Mouse (Mus musculus) liver, adult 2 months (tissue): ENCODE results near the gene Nde1. TPM values are rescaled to one million over a fixed set of nuclear protein-coding genes. Genes with fewer than 3 reads are reported as not detected.

Experiments
- DNase-seq: peaks from one replicate; pipeline ENCODE4 v3.0.0-alpha.2; 2011; ENCODE audit warnings: low read depth, low spot score; ENCODE audit errors: extremely low read depth
- H3K27ac ChIP-seq: fragments of 200-500 bp; replicated peaks from 2 replicates; pipeline ENCODE4 v1.5.1; 2012; ENCODE audit warnings: low read depth, mild to moderate bottlenecking, control low read depth, inconsistent platforms, low read length; ENCODE audit not compliant: insufficient read depth
- H3K27me3 ChIP-seq: fragments of 200-500 bp; 2 replicates; pipeline ENCODE4 v1.6.1; 2012; ENCODE audit warnings: mild to moderate bottlenecking, moderate library complexity, low read length, inconsistent platforms; ENCODE audit not compliant: control insufficient read depth, insufficient read depth
- H3K36me3 ChIP-seq: fragments of 200-500 bp; 2 replicates; pipeline ENCODE4 v1.6.1; 2012; ENCODE audit warnings: low read length, inconsistent platforms; ENCODE audit not compliant: control insufficient read depth, insufficient read depth
- H3K4me1 ChIP-seq: fragments of 200-500 bp; 2 replicates; pipeline ENCODE4 v1.6.1; 2011; ENCODE audit warnings: low read length; ENCODE audit not compliant: control insufficient read depth, insufficient read depth
- H3K4me3 ChIP-seq: fragments of 200-500 bp; 2 replicates; pipeline ENCODE4 v1.5.1; 2011; ENCODE audit warnings: low read depth, mild to moderate bottlenecking, control low read depth, low read length, moderate library complexity; ENCODE audit not compliant: insufficient read depth
- H3K79me2 ChIP-seq: fragments of 200-500 bp; 2 replicates; pipeline ENCODE4 v1.6.1; 2012; ENCODE audit warnings: inconsistent platforms, mild to moderate bottlenecking, low read length, moderate library complexity; ENCODE audit not compliant: control insufficient read depth, insufficient read depth
- H3K9ac ChIP-seq: fragments of 200-500 bp; 2 replicates; pipeline ENCODE4 v1.6.1; 2012; ENCODE audit warnings: low read depth, mild to moderate bottlenecking, control low read depth, inconsistent platforms, low read length
- CTCF ChIP-seq: fragments of 200-500 bp; IDR thresholded peaks from 2 replicates; pipeline ENCODE4 v1.5.1; 2011; ENCODE audit warnings: low read depth, low read length, control low read depth
- POLR2A ChIP-seq: fragments of 200-500 bp; IDR thresholded peaks from 2 replicates; pipeline ENCODE4 v1.6.1; 2011; ENCODE audit warnings: low read length, control low read depth; ENCODE audit not compliant: insufficient read depth; ENCODE audit errors: extremely low read depth
- WGBS: fragments of 180-500 bp; shearing (Covaris S2); methylation state at CpG from one replicate; pipeline ENCODE4 v1.1.7; 2018; 5-methylcytosine and 5-hydroxymethylcytosine counted together
- polyA plus RNA-seq: library from polyadenylated mRNA; depleted of rRNA; stranded (reverse); fragments of >200 nt; gene quantifications from 2 replicates; pipeline ENCODE4 v1.2.3, GENCODE M21; 2012
- total RNA-seq: library from RNA; depleted of rRNA; stranded (reverse); fragments of >200 nt; gene quantifications from 2 replicates; pipeline ENCODE4 v1.2.3, GENCODE M21; 2014

Nde1 gene
- total and polyA plus RNA-seq, 2 experiments = 9.4 to 14.4 TPM

- H3K79me2 ChIP-seq = peaks cover 11% of the 10 kb centered on the region; the same call in 1 of the 2 replicates
- no peak overlapping the region for H3K9ac ChIP-seq
- H3K27me3 ChIP-seq = no peaks in the 10 kb centered on the region
- H3K36me3 ChIP-seq = peaks cover 15% of the 10 kb centered on the region
- H3K27ac ChIP-seq = peak overlapping the region; percentile 88
- peak; percentile 76 for DNase-seq
- WGBS = 53% methylated on average over 6 of the region's 6 CpGs
- H3K4me3 ChIP-seq = no peak overlapping the region
- H3K4me1 ChIP-seq = peaks cover 39% of the 10 kb centered on the region
- no peak for TF ChIP-seq CTCF
Observed at GRCm38 (mm10) chr16:14156312-14156711, 6.8 kb upstream of the Nde1 start.

GRCm38 (mm10) chr16:14158536-14158935 lies 4.5 kb upstream of the Nde1 start:
- Histone ChIP-seq H3K79me2 (peaks cover 12% of the 10 kb centered on the region; the same call in 1 of the 2 replicates), H3K4me3 (peak overlapping the region; percentile 72), H3K36me3 (peaks cover 3% of the 10 kb centered on the region), H3K27ac (peak overlapping the region; percentile 84), H3K27me3 (no peaks in the 10 kb centered on the region), H3K4me1 (peaks cover 29% of the 10 kb centered on the region), H3K9ac (peak overlapping the region; percentile 74)
- DNase-seq = no peak
- peak; percentile 39; the same call in 1 of the 2 replicates for TF ChIP-seq CTCF
- no peak for TF ChIP-seq POLR2A
- 2% methylated on average over 7 of the region's 7 CpGs for WGBS

- WGBS = 1% methylated on average over 54 of the region's 58 CpGs
- TF ChIP-seq CTCF = no peak
- TF ChIP-seq POLR2A = peak; percentile 94
- peaks cover 11% of the 10 kb centered on the region; the same call in 1 of the 2 replicates for H3K79me2 ChIP-seq
- H3K36me3 ChIP-seq = no peaks in the 10 kb centered on the region
- H3K4me3 ChIP-seq = peak overlapping the region; percentile 72
- peaks cover 29% of the 10 kb centered on the region for H3K4me1 ChIP-seq
- H3K9ac ChIP-seq = peak overlapping the region; percentile 81
- no peaks in the 10 kb centered on the region for H3K27me3 ChIP-seq
- H3K27ac ChIP-seq = peak overlapping the region; percentile 98
- peak; percentile 96 for DNase-seq
Observed at GRCm38 (mm10) chr16:14158936-14159745, 3.9 kb upstream of the Nde1 start.

GRCm38 (mm10) chr16:14159746-14160131 lies 3.3 kb upstream of the Nde1 start:
- no peaks in the 10 kb centered on the region for H3K27me3 ChIP-seq
- WGBS = under 1% methylated on average over 10 of the region's 10 CpGs
- H3K9ac ChIP-seq = peak overlapping the region; percentile 81
- H3K4me3 ChIP-seq = peak overlapping the region; percentile 55
- H3K4me1 ChIP-seq = peaks cover 27% of the 10 kb centered on the region
- peak; percentile 77 for DNase-seq
- TF ChIP-seq POLR2A = no peak
- peak; percentile 35 for TF ChIP-seq CTCF
- H3K36me3 ChIP-seq = no peaks in the 10 kb centered on the region
- H3K27ac ChIP-seq = peak overlapping the region; percentile 98
- H3K79me2 ChIP-seq = peaks cover 9% of the 10 kb centered on the region; the same call in 1 of the 2 replicates

GRCm38 (mm10) chr16:14160941-14161340 lies 2.1 kb upstream of the Nde1 start:
- 76% methylated on average over 1 of the region's 1 CpGs for WGBS
- Histone ChIP-seq H3K9ac (no peak overlapping the region), H3K27me3 (no peaks in the 10 kb centered on the region), H3K36me3 (no peaks in the 10 kb centered on the region), H3K27ac (no peak overlapping the region), H3K79me2 (peaks cover 13% of the 10 kb centered on the region; the same call in 1 of the 2 replicates), H3K4me3 (no peak overlapping the region), H3K4me1 (peaks cover 21% of the 10 kb centered on the region)
- TF ChIP-seq CTCF (no peak), POLR2A (no peak)
- DNase-seq = no peak

GRCm38 (mm10) chr16:14163731-14164130 lies 656 bp downstream of the Nde1 start:
- Histone ChIP-seq H3K9ac (peak overlapping the region; percentile 84), H3K4me3 (peak overlapping the region; percentile 84), H3K4me1 (peaks cover 8% of the 10 kb centered on the region), H3K27me3 (no peaks in the 10 kb centered on the region), H3K27ac (no peak overlapping the region), H3K36me3 (no peaks in the 10 kb centered on the region), H3K79me2 (peaks cover 13% of the 10 kb centered on the region)
- TF ChIP-seq CTCF (no peak), POLR2A (no peak)
- 8% methylated on average over 10 of the region's 10 CpGs for WGBS
- DNase-seq = peak; percentile 43
